In genomic region chr12:5856421-5856820, GRCm38 (mm10) we compare ENCODE assay signal across 13 mouse cellular contexts.
DNase-seq lines count a peak whose midpoint lies in the region; ATAC-seq lines count a peak whose summit lies in the region.
"Had no signal": no experiment of that assay in that cellular context is flagged by ENCODE, and none has a peak within 500 bp of the region (broad histone marks: within the 10 kb centered on the region; RNA-seq: fewer than 3 reads in every experiment).

No protein-coding gene starts in this region.

- ATAC-seq in forebrain, embryonic 14.5 days, result peak; percentile 46; the same call in 1 of the 2 replicates
- ATAC-seq in forebrain, embryonic 11.5 days (replicated peaks; ENCODE audit: low FRiP score), result no peak
- ATAC-seq in megakaryocyte, adult 5-6 weeks (ENCODE audit: poor library complexity, severe bottlenecking), result no peak

- no peak overlapping the region for H3K4me2 ChIP-seq in forebrain, embryonic 14.5 days (ENCODE audit: low read length)
- H3K4me2 ChIP-seq in forebrain, embryonic 11.5 days (ENCODE audit: low read depth, low read length, severe bottlenecking), result no peak overlapping the region
- H3K4me2 ChIP-seq: embryonic facial prominence, embryonic 13.5 days; liver, embryonic 11.5 days had no signal

- H3K27ac ChIP-seq in forebrain, embryonic 14.5 days (ENCODE audit: low read depth, low read length), result no peak overlapping the region
- H3K27ac ChIP-seq in forebrain, embryonic 11.5 days (ENCODE audit: low read depth, low read length), result no peak overlapping the region
- H3K27ac ChIP-seq: embryonic facial prominence, embryonic 13.5 days had no signal

- peak; percentile 38 for DNase-seq in forebrain, embryonic 14.5 days (ENCODE audit: low spot score)
- no peak for DNase-seq in forebrain, embryonic 11.5 days (ENCODE audit: low spot score)
- DNase-seq in frontal cortex, postnatal 36 days (ENCODE audit: low spot score in 2 of 2), result peak; percentile 39 to 61
- DNase-seq in layer of hippocampus, postnatal 14 days (ENCODE audit: low spot score in 2 of 2), result peak; percentile 46 to 77
- DNase-seq in retina, embryonic 14.5 days (ENCODE audit: low spot score), result peak; percentile 52
- no peak for DNase-seq in urinary bladder, postnatal 10 days (ENCODE audit: low spot score)
- DNase-seq in urinary bladder, adult 18-20 months (ENCODE audit: low spot score in 2 of 2), result no peak
- DNase-seq: cerebellum, adult 18-20 months; gastrocnemius, postnatal 10 days; kidney, adult 2 months had no signal

- WGBS in forebrain, embryonic 14.5 days, result 49% methylated on average over 3 of the region's 3 CpGs
- 55% methylated on average over 3 of the region's 3 CpGs for WGBS in forebrain, embryonic 11.5 days

- no peaks in the 10 kb centered on the region for H3K9me3 ChIP-seq in forebrain, embryonic 14.5 days (replicated peaks; ENCODE audit: control insufficient read depth, low read length)
- no peaks in the 10 kb centered on the region for H3K9me3 ChIP-seq in forebrain, embryonic 11.5 days (ENCODE audit: control insufficient read depth, low read length)
- H3K9me3 ChIP-seq: embryonic facial prominence, embryonic 13.5 days had no signal

- H3K36me3 ChIP-seq in forebrain, embryonic 14.5 days (ENCODE audit: control insufficient read depth, insufficient read depth, low read length), result no peaks in the 10 kb centered on the region
- H3K36me3 ChIP-seq in forebrain, embryonic 11.5 days (ENCODE audit: control insufficient read depth, insufficient read depth, low read length), result no peaks in the 10 kb centered on the region
- H3K36me3 ChIP-seq: embryonic facial prominence, embryonic 13.5 days had no signal

- H3K27me3 ChIP-seq in forebrain, embryonic 14.5 days (replicated peaks; ENCODE audit: control insufficient read depth, insufficient read depth, low read length), result no peaks in the 10 kb centered on the region
- H3K27me3 ChIP-seq in forebrain, embryonic 11.5 days (ENCODE audit: control insufficient read depth, insufficient read depth, low read length), result no peaks in the 10 kb centered on the region
- H3K27me3 ChIP-seq: embryonic facial prominence, embryonic 13.5 days had no signal

- H3K4me1 ChIP-seq in forebrain, embryonic 14.5 days (ENCODE audit: control insufficient read depth, insufficient read depth, low read length), result no peaks in the 10 kb centered on the region; the same call in 1 of the 2 replicates
- no peaks in the 10 kb centered on the region for H3K4me1 ChIP-seq in forebrain, embryonic 11.5 days (replicated peaks; ENCODE audit: control insufficient read depth, insufficient read depth, low read length)

- H3K9ac ChIP-seq in forebrain, embryonic 14.5 days (ENCODE audit: low read length), result no peak overlapping the region
- H3K9ac ChIP-seq in forebrain, embryonic 11.5 days (ENCODE audit: low read length), result no peak overlapping the region
- H3K9ac ChIP-seq: embryonic facial prominence, embryonic 13.5 days had no signal

- H3K4me3 ChIP-seq in forebrain, embryonic 14.5 days (ENCODE audit: low read depth, low read length), result no peak overlapping the region
- H3K4me3 ChIP-seq in forebrain, embryonic 11.5 days (ENCODE audit: low read depth, low read length), result no peak overlapping the region
- H3K4me3 ChIP-seq: embryonic facial prominence, embryonic 13.5 days had no signal

Comparison
In these comparisons a context has a peak if more than half of its experiments do, and no peak if none do; other contexts are left out.
1. DNase-seq: peak in forebrain, embryonic 14.5 days (single experiment), frontal cortex, postnatal 36 days (2 of 2), layer of hippocampus, postnatal 14 days (2 of 2) and retina, embryonic 14.5 days (single experiment); none in forebrain, embryonic 11.5 days (single experiment), urinary bladder, postnatal 10 days (single experiment) and urinary bladder, adult 18-20 months (0 of 2).